Mouse (Mus musculus): ENCODE measurements around the gene Igf2bp3. TPM values are rescaled to one million over a fixed set of nuclear protein-coding genes. Genes with fewer than 3 reads are reported as not detected.

Igf2bp3 gene
- polyA plus RNA-seq, 1 experiment from 2014 or later = 16.3 TPM

DNA sequence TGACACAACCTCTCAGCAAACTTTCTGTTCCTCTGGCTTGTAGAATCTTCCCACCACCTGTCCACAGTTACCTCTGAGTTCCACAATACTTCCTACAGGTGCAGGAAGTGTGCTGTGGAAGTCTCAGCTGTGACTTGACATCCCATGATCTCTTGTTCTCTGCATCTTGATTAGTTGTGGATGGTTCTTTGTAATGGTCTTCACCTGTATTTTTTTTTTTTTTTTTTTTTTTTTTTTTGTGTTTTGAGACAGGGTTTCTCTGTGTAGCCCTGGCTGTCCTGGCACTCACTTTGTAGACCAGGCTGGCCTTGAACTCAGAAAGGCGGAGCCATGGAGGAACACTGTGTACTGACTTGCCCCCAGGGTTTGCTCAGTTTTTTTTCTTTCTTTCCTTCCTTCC lies 26.8 kb upstream of the Igf2bp3 start:
- Histone ChIP-seq H3K4me3 (replicated peaks) (no peak overlapping the region), H3K9me3 (replicated peaks) (no peaks in the 10 kb centered on the region), H3K9ac (no peak overlapping the region), H3K27ac (replicated peaks) (no peak overlapping the region), H3K4me2 (no peak overlapping the region), H3K27me3 (no peaks in the 10 kb centered on the region), H3K4me1 (replicated peaks) (no peaks in the 10 kb centered on the region), H3K36me3 (replicated peaks) (peaks cover 45% of the 10 kb centered on the region)
- WGBS (ENCODE audit: insufficient replicate concordance) = 74% methylated on average over 1 of the region's 1 CpGs
- ATAC-seq (ENCODE audit: insufficient read depth) = no peak

DNA sequence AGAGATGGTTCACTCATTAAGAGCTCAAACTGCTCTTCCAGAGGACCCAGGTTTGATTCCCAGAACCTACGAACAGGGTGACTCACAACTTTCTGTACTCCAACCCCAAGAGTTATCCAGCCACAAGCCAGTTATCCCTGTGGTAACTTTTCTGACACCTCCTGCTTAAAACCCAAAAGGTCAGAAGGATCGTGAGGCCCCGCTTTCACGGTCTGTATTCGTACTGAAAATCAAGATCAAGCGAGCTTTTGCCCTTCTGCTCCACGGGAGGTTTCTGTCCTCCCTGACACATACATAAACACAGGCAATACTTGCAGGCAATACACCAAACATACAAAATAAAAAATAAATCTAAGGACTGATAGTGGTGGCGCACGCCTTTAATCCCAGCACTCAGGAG lies 21.6 kb upstream of the Igf2bp3 start:
- 47% methylated on average over 9 of the region's 9 CpGs for WGBS (ENCODE audit: insufficient replicate concordance)
- Histone ChIP-seq H3K4me3 (replicated peaks) (no peak overlapping the region), H3K27me3 (no peaks in the 10 kb centered on the region)

GRCm38 (mm10) chr6:49233356-49233755 lies 18.6 kb upstream of the Igf2bp3 start:
- H3K9me3 ChIP-seq (replicated peaks) = 0 out of 2 replicates have a peak, but pooled peaks cover 3% of the 10 kb centered on the region
- whole genome bisulfite sequencing (ENCODE audit: insufficient replicate concordance) = 50% methylated on average over 4 of the region's 4 CpGs
- no peaks in the 10 kb centered on the region for H3K4me1 ChIP-seq (replicated peaks)
- no peak overlapping the region for H3K4me2 ChIP-seq
- H3K9ac ChIP-seq = no peak overlapping the region
- no peak overlapping the region for H3K4me3 ChIP-seq (replicated peaks)
- no peaks in the 10 kb centered on the region for H3K36me3 ChIP-seq (replicated peaks)
- no peaks in the 10 kb centered on the region; the same call in 1 of the 2 replicates for H3K27me3 ChIP-seq
- no peak overlapping the region for H3K27ac ChIP-seq (replicated peaks)
- ATAC-seq (ENCODE audit: insufficient read depth) = no peak

More for the DNA sequence above, 21.6 kb upstream of the Igf2bp3 start:
- Histone ChIP-seq H3K9ac (no peak overlapping the region), H3K27ac (replicated peaks) (no peak overlapping the region), H3K9me3 (replicated peaks) (0 out of 2 replicates have a peak, but pooled peaks cover 3% of the 10 kb centered on the region), H3K4me2 (no peak overlapping the region), H3K4me1 (replicated peaks) (no peaks in the 10 kb centered on the region), H3K36me3 (replicated peaks) (0 out of 2 replicates have a peak, but pooled peaks cover under 1% of the 10 kb centered on the region)
- peak; percentile 100 for ATAC-seq (ENCODE audit: insufficient read depth)

GRCm38 (mm10) chr6:49228126-49228679 lies 13.4 kb upstream of the Igf2bp3 start:
- Histone ChIP-seq H3K27me3 (no peaks in the 10 kb centered on the region; the same call in 1 of the 2 replicates), H3K36me3 (replicated peaks) (no peaks in the 10 kb centered on the region), H3K4me3 (replicated peaks) (no peak overlapping the region), H3K4me2 (no peak overlapping the region), H3K9ac (no peak overlapping the region), H3K9me3 (replicated peaks) (no peaks in the 10 kb centered on the region), H3K4me1 (replicated peaks) (peaks cover 15% of the 10 kb centered on the region), H3K27ac (replicated peaks) (no peak overlapping the region)
- ATAC-seq (ENCODE audit: insufficient read depth) = no peak
- WGBS (ENCODE audit: insufficient replicate concordance) = 17% methylated on average over 7 of the region's 7 CpGs

DNA sequence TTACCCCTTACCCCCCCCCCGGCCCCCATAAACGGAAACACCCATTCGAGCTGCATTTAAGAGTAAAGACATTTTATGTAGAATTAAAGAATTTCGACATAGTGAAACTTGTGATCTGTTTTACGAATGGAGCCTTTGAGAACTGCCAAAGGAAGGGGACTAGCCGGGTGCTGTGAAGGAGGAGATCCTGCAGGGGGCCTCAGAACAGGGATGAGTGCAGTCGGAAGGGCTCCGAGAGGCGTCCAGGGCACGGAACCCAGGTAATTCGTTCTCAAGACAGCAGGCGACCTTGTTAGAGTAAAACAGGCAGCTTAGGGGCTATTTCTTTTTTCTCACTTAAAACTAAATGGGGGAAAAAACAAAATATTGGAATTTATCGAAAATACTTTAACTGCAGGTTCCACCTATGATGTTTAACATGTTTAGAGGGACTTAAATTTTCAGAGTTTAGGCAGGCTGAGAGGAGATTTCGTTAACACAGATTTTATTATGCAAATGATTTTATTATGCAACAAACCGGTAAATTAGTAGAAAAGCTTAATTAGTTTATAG lies 12.5 kb upstream of the Igf2bp3 start:
- ATAC-seq (ENCODE audit: insufficient read depth) = no peak
- H3K27ac ChIP-seq (replicated peaks) = no peak overlapping the region
- no peaks in the 10 kb centered on the region for H3K36me3 ChIP-seq (replicated peaks)
- no peak overlapping the region for H3K4me3 ChIP-seq (replicated peaks)
- peaks cover 18% of the 10 kb centered on the region for H3K4me1 ChIP-seq (replicated peaks)
- 4% methylated on average over 15 of the region's 15 CpGs for WGBS (ENCODE audit: insufficient replicate concordance)
- no peak overlapping the region for H3K9ac ChIP-seq
- no peaks in the 10 kb centered on the region for H3K9me3 ChIP-seq (replicated peaks)
- H3K27me3 ChIP-seq = no peaks in the 10 kb centered on the region; the same call in 1 of the 2 replicates
- H3K4me2 ChIP-seq = peak overlapping the region; percentile 46

- Histone ChIP-seq H3K9me3 (replicated peaks) (no peaks in the 10 kb centered on the region), H3K36me3 (replicated peaks) (no peaks in the 10 kb centered on the region), H3K27ac (replicated peaks) (no peak overlapping the region), H3K27me3 (no peaks in the 10 kb centered on the region), H3K9ac (no peak overlapping the region), H3K4me3 (replicated peaks) (no peak overlapping the region), H3K4me1 (replicated peaks) (peaks cover 21% of the 10 kb centered on the region), H3K4me2 (no peak overlapping the region)
- peak; percentile 33; the same call in 1 of the 2 replicates for ATAC-seq (ENCODE audit: insufficient read depth)
- 82% methylated on average over 3 of the region's 3 CpGs for WGBS (ENCODE audit: insufficient replicate concordance)
Observed at GRCm38 (mm10) chr6:49225728-49226123, 11.0 kb upstream of the Igf2bp3 start.

GRCm38 (mm10) chr6:49224923-49225727 lies 10.4 kb upstream of the Igf2bp3 start:
- no peak overlapping the region for H3K4me2 ChIP-seq
- H3K27ac ChIP-seq (replicated peaks) = 0 out of 2 replicates have a peak overlapping the region, but pooled peaks have one; percentile 9
- H3K9ac ChIP-seq = no peak overlapping the region
- peaks cover 26% of the 10 kb centered on the region for H3K4me1 ChIP-seq (replicated peaks)
- no peaks in the 10 kb centered on the region for H3K36me3 ChIP-seq (replicated peaks)
- 57% methylated on average over 11 of the region's 11 CpGs for WGBS (ENCODE audit: insufficient replicate concordance)
- H3K27me3 ChIP-seq = no peaks in the 10 kb centered on the region
- peak; percentile 29; the same call in 1 of the 2 replicates for ATAC-seq (ENCODE audit: insufficient read depth)
- no peaks in the 10 kb centered on the region for H3K9me3 ChIP-seq (replicated peaks)
- no peak overlapping the region for H3K4me3 ChIP-seq (replicated peaks)

DNA sequence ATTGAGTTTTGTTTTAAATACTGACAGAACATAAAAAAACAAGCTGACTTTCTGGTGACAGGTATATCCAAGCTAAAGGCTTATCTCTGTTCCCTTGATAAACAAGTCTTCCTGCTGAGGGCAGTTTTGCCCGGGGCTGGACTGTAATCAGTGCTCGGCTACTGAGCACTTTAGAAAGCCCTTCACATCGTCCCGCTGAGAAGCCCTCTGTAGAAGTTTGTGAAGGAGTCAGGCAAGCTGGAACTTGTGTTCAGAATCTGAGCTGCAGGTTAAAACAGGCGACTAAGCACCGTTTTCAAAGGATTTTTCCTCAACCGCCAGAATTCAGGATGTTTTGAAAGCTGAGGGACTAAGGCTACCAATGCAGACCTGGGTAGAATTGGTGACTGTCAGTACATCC lies 7.1 kb upstream of the Igf2bp3 start:
- peaks cover 24% of the 10 kb centered on the region for H3K4me1 ChIP-seq (replicated peaks)
- H3K27ac ChIP-seq (replicated peaks) = no peak overlapping the region
- H3K9ac ChIP-seq = no peak overlapping the region
- no peak for ATAC-seq (ENCODE audit: insufficient read depth)
- WGBS (ENCODE audit: insufficient replicate concordance) = 9% methylated on average over 7 of the region's 7 CpGs
- no peaks in the 10 kb centered on the region for H3K9me3 ChIP-seq (replicated peaks)
- H3K27me3 ChIP-seq = no peaks in the 10 kb centered on the region
- H3K4me3 ChIP-seq (replicated peaks) = no peak overlapping the region
- peak overlapping the region; percentile 23 for H3K4me2 ChIP-seq
- H3K36me3 ChIP-seq (replicated peaks) = no peaks in the 10 kb centered on the region

DNA sequence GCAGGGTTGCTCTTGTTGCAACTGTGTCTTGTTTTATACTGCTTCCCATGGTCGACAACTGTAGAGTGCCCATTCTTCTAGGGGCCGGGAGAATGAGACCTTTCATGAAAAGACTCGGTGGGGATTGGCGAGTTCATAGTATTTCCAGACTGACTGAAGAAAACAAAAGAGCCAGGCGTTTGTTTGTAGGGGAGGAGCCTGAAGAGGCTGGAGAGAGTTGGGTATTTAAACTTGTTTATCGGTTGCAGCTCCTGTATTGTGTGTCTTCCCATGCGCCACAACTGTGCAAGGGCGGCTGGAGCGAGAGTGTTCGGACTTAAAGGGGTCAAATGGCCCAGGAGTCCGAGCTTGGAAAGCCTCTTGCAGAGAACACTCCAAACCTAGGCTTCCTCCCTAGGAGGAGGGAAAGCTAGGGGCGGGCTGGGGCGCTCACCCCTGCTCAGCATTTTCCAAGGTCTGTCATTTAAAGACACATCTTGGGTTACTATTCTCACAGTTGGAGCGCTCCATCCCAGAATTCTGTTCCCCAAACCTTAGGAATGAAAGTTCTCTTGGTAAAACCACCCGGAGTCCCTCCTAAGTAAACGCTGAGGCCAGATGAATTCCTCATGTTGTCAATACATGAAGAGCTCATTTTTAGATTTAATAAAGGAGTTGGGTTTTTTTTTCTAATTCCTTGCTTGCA lies 5.3 kb upstream of the Igf2bp3 start:
- H3K9ac ChIP-seq = peak overlapping the region; percentile 57
- H3K4me2 ChIP-seq = peak overlapping the region; percentile 74
- H3K36me3 ChIP-seq (replicated peaks) = no peaks in the 10 kb centered on the region
- H3K9me3 ChIP-seq (replicated peaks) = no peaks in the 10 kb centered on the region
- ATAC-seq (ENCODE audit: insufficient read depth) = no peak
- H3K27me3 ChIP-seq = no peaks in the 10 kb centered on the region
- H3K4me1 ChIP-seq (replicated peaks) = peaks cover 20% of the 10 kb centered on the region
- peak overlapping the region; percentile 49 for H3K4me3 ChIP-seq (replicated peaks)
- WGBS (ENCODE audit: insufficient replicate concordance) = 8% methylated on average over 16 of the region's 16 CpGs
- peak overlapping the region; percentile 66 for H3K27ac ChIP-seq (replicated peaks)

GRCm38 (mm10) chr6:49219001-49219560 lies 4.3 kb upstream of the Igf2bp3 start:
- Histone ChIP-seq H3K9me3 (replicated peaks) (no peaks in the 10 kb centered on the region), H3K4me1 (replicated peaks) (peaks cover 16% of the 10 kb centered on the region), H3K4me3 (replicated peaks) (no peak overlapping the region), H3K27me3 (no peaks in the 10 kb centered on the region), H3K27ac (replicated peaks) (no peak overlapping the region), H3K9ac (no peak overlapping the region), H3K4me2 (peak overlapping the region; percentile 13; the same call in 1 of the 2 replicates), H3K36me3 (replicated peaks) (no peaks in the 10 kb centered on the region)
- no peak for ATAC-seq (ENCODE audit: insufficient read depth)
- WGBS (ENCODE audit: insufficient replicate concordance) = 8% methylated on average over 4 of the region's 4 CpGs

Measured in liver, embryonic 15.5 days (tissue).